Mouse (Mus musculus) CH12.LX (cell line): ENCODE data around the gene Adamtsl1. TPM values are rescaled to one million over a fixed set of nuclear protein-coding genes. Genes with fewer than 3 reads are reported as not detected.

ENCODE experiments used
- DNase-seq: peaks from one replicate; pipeline ENCODE4 v3.0.0-alpha.2; 2013; ENCODE audit errors: extremely low read depth
- H3K27ac ChIP-seq: 2 replicates; pipeline ENCODE4 v1.5.1; 2012; ENCODE audit warnings: low read depth, mild to moderate bottlenecking, control low read depth, moderate library complexity; ENCODE audit not compliant: insufficient read depth
- H3K27me3 ChIP-seq: replicated peaks from 2 replicates; pipeline ENCODE3; 2012; ENCODE audit warnings: inconsistent platforms
- H3K36me3 ChIP-seq, 2 experiments: replicated peaks in 1 of 2; 2 replicates each; pipeline versions ENCODE3 to v1.6.1; 2012; ENCODE audit warnings: inconsistent platforms in 1 of 2, low read length in 1 of 2, mild to moderate bottlenecking in 1 of 2, mixed read lengths in 1 of 2, moderate library complexity in 1 of 2; ENCODE audit not compliant: control insufficient read depth in 1 of 2, insufficient read depth in 1 of 2
- H3K4me1 ChIP-seq, 2 experiments: 2 replicates each; pipeline ENCODE4 v1.6.1; 2012; ENCODE audit warnings: inconsistent platforms in 1 of 2, moderate library complexity in 1 of 2; ENCODE audit not compliant: insufficient read depth in 2 of 2, control insufficient read depth in 1 of 2
- H3K4me2 ChIP-seq: 2 replicates; pipeline ENCODE4 v1.6.1; 2012; ENCODE audit warnings: low read depth, mild to moderate bottlenecking, control low read depth; ENCODE audit not compliant: poor library complexity, insufficient read depth, severe bottlenecking
- H3K4me3 ChIP-seq, 3 experiments: fragments of 150-350 bp in 1 of 3; sonication (generic) in 1 of 3; replicated peaks in 1 of 3; 2 replicates each; pipeline versions ENCODE3 to v1.5.1; 2011 to 2012; ENCODE audit warnings: low read depth in 2 of 3, low read length in 2 of 3, mild to moderate bottlenecking in 2 of 3, moderate library complexity in 2 of 3, control low read depth in 1 of 3, improper control_type of control experiment in 1 of 3, inconsistent platforms in 1 of 3, mixed read lengths in 1 of 3; ENCODE audit not compliant: poor library complexity in 1 of 3
- H3K79me2 ChIP-seq: replicated peaks from 2 replicates; pipeline ENCODE4 v1.6.1; 2012; ENCODE audit warnings: mild to moderate bottlenecking, moderate library complexity; ENCODE audit not compliant: control insufficient read depth, poor library complexity, insufficient read depth, severe bottlenecking; ENCODE audit errors: extremely low read depth
- H3K9ac ChIP-seq: 2 replicates; pipeline ENCODE4 v1.6.1; 2012; ENCODE audit warnings: low read depth, mild to moderate bottlenecking, control low read depth, moderate library complexity; ENCODE audit not compliant: insufficient read depth
- H3K9me3 ChIP-seq: replicated peaks from 2 replicates; pipeline ENCODE3; 2012; ENCODE audit warnings: low read length, inconsistent platforms, mixed read lengths
- BHLHE40 ChIP-seq: IDR thresholded peaks from 2 replicates; pipeline ENCODE4 v1.6.1; 2011; ENCODE audit warnings: mild to moderate bottlenecking, low read depth, low read length, improper control_type of control experiment
- ELF1 ChIP-seq: IDR thresholded peaks from 2 replicates; pipeline ENCODE4 v1.6.1; 2014; ENCODE audit warnings: low read depth, mild to moderate bottlenecking, inconsistent platforms, low read length, improper control_type of control experiment
- EP300 ChIP-seq: IDR thresholded peaks from 2 replicates; pipeline ENCODE4 v1.6.1; 2011; ENCODE audit warnings: low read length, improper control_type of control experiment
- ETS1 ChIP-seq: conservative IDR thresholded peaks from 2 replicates; pipeline ENCODE4 v1.6.1; 2012; ENCODE audit warnings: low read depth, mild to moderate bottlenecking, inconsistent platforms, low read length, improper control_type of control experiment, moderate library complexity
- IRF4 ChIP-seq: IDR thresholded peaks from 2 replicates; pipeline ENCODE4 v1.6.1; 2014; ENCODE audit warnings: low read depth, mild to moderate bottlenecking, inconsistent platforms, low read length, improper control_type of control experiment
- JUN ChIP-seq: IDR thresholded peaks from 2 replicates; pipeline ENCODE4 v1.6.1; 2011; ENCODE audit warnings: low read depth, mild to moderate bottlenecking, low read length, improper control_type of control experiment, moderate library complexity; ENCODE audit not compliant: insufficient read depth
- JUND ChIP-seq: conservative IDR thresholded peaks from 2 replicates; pipeline ENCODE4 v1.6.1; 2011; ENCODE audit warnings: low read depth, low read length, improper control_type of control experiment
- KAT2A ChIP-seq: IDR thresholded peaks from 2 replicates; pipeline ENCODE4 v1.6.1; 2012; ENCODE audit warnings: low read length, improper control_type of control experiment, inconsistent platforms; ENCODE audit not compliant: insufficient replicate concordance
- MAFK ChIP-seq: IDR thresholded peaks from 2 replicates; pipeline ENCODE4 v1.6.1; 2011; ENCODE audit warnings: low read length, improper control_type of control experiment; ENCODE audit not compliant: insufficient replicate concordance
- NELFE ChIP-seq: IDR thresholded peaks from 2 replicates; pipeline ENCODE4 v1.6.1; 2011; ENCODE audit warnings: low read depth, low read length, improper control_type of control experiment
- PAX5 ChIP-seq: IDR thresholded peaks from 2 replicates; pipeline ENCODE4 v1.6.1; 2012; ENCODE audit warnings: low read length, inconsistent platforms, mixed read lengths
- POLR2AphosphoS2 ChIP-seq: IDR thresholded peaks from 2 replicates; pipeline ENCODE4 v1.6.1; 2011; ENCODE audit warnings: low read depth, low read length, improper control_type of control experiment
- RAD21 ChIP-seq: IDR thresholded peaks from 2 replicates; pipeline ENCODE4 v1.6.1; 2011; ENCODE audit warnings: low read depth, mild to moderate bottlenecking, low read length, improper control_type of control experiment, moderate library complexity
- RCOR1 ChIP-seq: conservative IDR thresholded peaks from 2 replicates; pipeline ENCODE4 v1.6.1; 2012; ENCODE audit warnings: low read depth, mild to moderate bottlenecking, inconsistent platforms, low read length, improper control_type of control experiment
- SIN3A ChIP-seq: IDR thresholded peaks from 2 replicates; pipeline ENCODE4 v1.6.1; 2012; ENCODE audit warnings: low read length, improper control_type of control experiment, inconsistent platforms
- TCF12 ChIP-seq: IDR thresholded peaks from 2 replicates; pipeline ENCODE4 v1.6.1; 2014; ENCODE audit warnings: low read depth, mild to moderate bottlenecking, inconsistent platforms, low read length, improper control_type of control experiment
- USF1 ChIP-seq: IDR thresholded peaks from 2 replicates; pipeline ENCODE4 v1.6.1; 2014; ENCODE audit warnings: low read depth, mild to moderate bottlenecking, inconsistent platforms, low read length, improper control_type of control experiment
- ZC3H11A ChIP-seq: IDR thresholded peaks from 2 replicates; pipeline ENCODE4 v1.6.1; 2012; ENCODE audit warnings: low read depth, mild to moderate bottlenecking, inconsistent platforms, low read length, improper control_type of control experiment
- ZNF384 ChIP-seq: IDR thresholded peaks from 2 replicates; pipeline ENCODE4 v1.6.1; 2012; ENCODE audit warnings: low read depth, low read length, improper control_type of control experiment, inconsistent platforms
- dilution Hi-C: fragments of 300-500 bp; cut with MboI; formaldehyde crosslinking; loops from 2 replicates; pipeline ENCODE4 v1.14.3; 2020; ENCODE audit warnings: low sequenced_read_pairs; ENCODE audit not compliant: extremely low pct_unique_long_range_greater_than_20kb, extremely low pct_ligation_motif_present
- in situ Hi-C: fragments of 300-500 bp; cut with MboI; formaldehyde crosslinking; loops from 3 replicates; pipeline ENCODE4 v1.14.3; 2019; ENCODE audit warnings: low sequenced_read_pairs, low pct_ligation_motif_present, low pct_unique_long_range_greater_than_20kb, mixed read lengths
- polyA plus RNA-seq: library from polyadenylated mRNA; unstranded; fragments of >175 nt; gene quantifications from 2 replicates; pipeline ENCODE4 v1.2.1, GENCODE M21; 2012; ENCODE audit warnings: low read depth; ENCODE audit not compliant: insufficient read length
- total RNA-seq, 2 experiments: library from RNA; depleted of rRNA; stranded (reverse); fragments of 300-350 nt in 1 of 2; fragments of >200 nt in 1 of 2; gene quantifications; 2 replicates each; pipeline ENCODE4 v1.2.3; 2012 to 2014

The Adamtsl1 gene
- total and polyA plus RNA-seq, 3 experiments, result not detected

DNA sequence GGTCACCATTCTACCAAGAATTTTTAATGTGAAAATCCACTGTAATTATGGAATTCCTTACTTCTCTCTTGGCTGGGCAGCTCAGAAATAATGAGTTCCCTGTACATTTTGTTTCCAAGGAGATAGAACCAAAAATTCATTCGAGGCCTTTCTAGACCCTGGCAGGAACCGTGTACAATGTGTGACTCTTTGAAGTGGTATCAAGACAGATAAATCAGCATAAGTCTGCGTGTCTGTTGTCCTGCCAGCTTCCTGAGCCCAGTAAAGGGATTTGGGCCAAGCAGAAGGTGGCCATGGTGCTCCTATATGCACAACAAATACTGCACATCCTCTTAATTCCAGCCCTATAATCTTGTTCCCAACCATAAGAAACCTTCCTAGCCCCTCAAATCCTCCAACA, 887.1 kb downstream of the Adamtsl1 start:
- H3K4me1 ChIP-seq, result peaks cover 0 to 11% of the 10 kb centered on the region in 2 experiments; a peak in 2 of 4 replicates
- dilution Hi-C loops (no loop called here), in situ Hi-C loops (no loop called here)
- no peaks in the 10 kb centered on the region for H3K27me3 ChIP-seq
- no peak for TF ChIP-seq ELF1
- TF ChIP-seq RCOR1, result no peak
- no peak for TF ChIP-seq NELFE
- no peak for TF ChIP-seq POLR2AphosphoS2
- TF ChIP-seq TCF12, result no peak
- TF ChIP-seq ZNF384, result no peak
- TF ChIP-seq EP300, result no peak
- no peak for TF ChIP-seq ETS1
- TF ChIP-seq ZC3H11A, result no peak
- no peak for TF ChIP-seq IRF4
- no peak for TF ChIP-seq BHLHE40
- H3K9ac ChIP-seq, result no peak overlapping the region
- no peak overlapping the region for H3K27ac ChIP-seq
- H3K79me2 ChIP-seq, result no peaks in the 10 kb centered on the region
- H3K4me3 ChIP-seq, result no peak overlapping the region
- no peak for DNase-seq
- no peaks in the 10 kb centered on the region for H3K36me3 ChIP-seq
- H3K4me2 ChIP-seq, result no peak overlapping the region
- no peaks in the 10 kb centered on the region for H3K9me3 ChIP-seq

DNA sequence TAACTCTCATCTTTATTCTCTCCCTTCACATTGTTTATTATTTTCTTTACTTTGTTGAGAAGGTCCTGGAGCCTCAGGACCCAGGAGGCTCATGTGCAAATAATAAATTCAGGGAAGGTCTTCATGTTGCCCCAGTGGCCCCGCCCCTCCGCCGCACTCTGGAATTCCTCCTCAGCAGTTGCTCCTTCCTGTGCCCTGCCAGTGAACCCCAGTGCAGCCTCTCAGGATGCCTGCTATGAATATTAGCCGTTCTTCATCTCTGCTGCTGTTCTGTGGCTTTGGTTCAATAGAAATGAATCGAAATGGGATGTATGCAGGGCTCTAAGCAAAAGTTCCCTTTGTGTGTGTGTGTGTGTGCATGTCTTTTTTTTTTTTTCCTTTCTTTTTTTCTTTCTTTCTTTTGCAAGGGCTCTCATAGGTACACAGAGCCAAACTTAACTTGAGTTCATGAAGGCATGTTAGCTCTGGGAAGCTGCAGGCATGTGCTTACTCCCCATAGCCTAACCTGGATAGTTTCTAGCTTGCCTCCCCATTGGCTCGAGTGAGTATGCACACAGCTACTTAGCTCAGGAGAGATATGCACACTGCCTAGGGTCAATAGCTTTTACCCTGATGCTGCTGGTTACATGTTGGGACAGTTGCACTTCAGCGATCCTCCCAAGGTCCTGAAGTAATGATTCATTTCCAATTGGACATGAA, 892.7 kb downstream of the Adamtsl1 start:
- dilution Hi-C loops, result no loop called here
- no peaks in the 10 kb centered on the region for H3K79me2 ChIP-seq
- H3K27me3 ChIP-seq, result no peaks in the 10 kb centered on the region
- no peaks in the 10 kb centered on the region for H3K9me3 ChIP-seq
- no peak for DNase-seq
- H3K4me1 ChIP-seq, result no peaks in the 10 kb centered on the region
- no peak for TF ChIP-seq EP300
- no peak for TF ChIP-seq JUN
- TF ChIP-seq ETS1, result no peak
- TF ChIP-seq RAD21, result no peak
- no peak for TF ChIP-seq SIN3A
- no peak for TF ChIP-seq KAT2A
- no peak for TF ChIP-seq TCF12
- TF ChIP-seq PAX5, result no peak
- TF ChIP-seq IRF4, result no peak
- TF ChIP-seq JUND, result no peak
- no peak for TF ChIP-seq ZC3H11A
- no peak for TF ChIP-seq ZNF384
- no peak for TF ChIP-seq USF1
- no peak for TF ChIP-seq MAFK
- no peak overlapping the region for H3K9ac ChIP-seq
- H3K4me2 ChIP-seq, result no peak overlapping the region
- H3K36me3 ChIP-seq, result no peaks in the 10 kb centered on the region
- H3K27ac ChIP-seq, result no peak overlapping the region
- H3K4me3 ChIP-seq, result no peak overlapping the region
- in situ Hi-C loops, result no loop called here
